Mouse (Mus musculus) C2C12 (cell line): ENCODE measurements around the gene Tnfrsf17.

ENCODE experiments used
- CTCF ChIP-seq: IDR thresholded peaks from one replicate; pipeline ENCODE4 v1.5.1; 2011; ENCODE audit not compliant: control insufficient read depth, insufficient read depth, insufficient read length
- MAX ChIP-seq: IDR thresholded peaks from one replicate; pipeline ENCODE4 v1.6.1; 2011; ENCODE audit warnings: mild to moderate bottlenecking, control low read depth
- MYOD1 ChIP-seq: IDR thresholded peaks from one replicate; pipeline ENCODE4 v1.6.1; 2011; ENCODE audit warnings: low read depth; ENCODE audit not compliant: control insufficient read depth, insufficient read length
- MYOG ChIP-seq: IDR thresholded peaks from one replicate; pipeline ENCODE4 v1.6.1; 2011; ENCODE audit not compliant: control insufficient read depth, insufficient read length; ENCODE audit errors: extremely low read depth

- TF ChIP-seq CTCF: no peak
- no peak for TF ChIP-seq MYOD1
- no peak for TF ChIP-seq MAX
- TF ChIP-seq MYOG: no peak
These were observed 52.0 kb downstream of the Tnfrsf17 start for GRCm38 (mm10) chr16:11365626-11366025.
